Mouse (Mus musculus) CD4-positive naive resting alpha-beta T cell, adult 76 days (primary cell): ENCODE results near the gene Cdc42se1. TPM values are rescaled to one million over a fixed set of nuclear protein-coding genes. Genes with fewer than 3 reads are reported as not detected.

Experiments
- total RNA-seq: library from RNA; stranded (reverse); gene quantifications from one replicate; pipeline ENCODE4 v1.2.4, GENCODE M21; 2023

Gene Cdc42se1
- total RNA-seq, result 203 TPM

GRCm38 (mm10) chr3:95228148-95228893 is at the start of gene Cdc42se1:
Gene Cdc42se1, plus strand, starts transcription at chr3:95228732.

GRCm38 (mm10) chr3:95217255-95218134 is 11.0 kb upstream of the Cdc42se1 start, which contains the start of gene Gabpb2:
Gene Gabpb2, minus strand, starts transcription at chr3:95217916.

GRCm38 (mm10) chr3:95231298-95232221 is 3.0 kb downstream of the Cdc42se1 start, which contains the start of gene Mllt11:
Gene Mllt11, minus strand, starts transcription at chr3:95232171.

GRCm38 (mm10) chr3:95241498-95241897 is 13.0 kb downstream of the Cdc42se1 start, which contains the start of gene Gm128:
Gene Gm128, minus strand, starts transcription at chr3:95241598.

GRCm38 (mm10) chr3:95250783-95251424 is 22.4 kb downstream of the Cdc42se1 start, which contains the start of gene Bnipl:
Gene Bnipl, minus strand, starts transcription at chr3:95251193.

GRCm38 (mm10) chr3:95281216-95282126 is 52.9 kb downstream of the Cdc42se1 start, which contains the start of the genes Mindy1 and Prune1:
Gene Mindy1, plus strand, starts transcription at chr3:95281345.
Gene Prune1, minus strand, starts transcription at chr3:95282076.

Other genes starting within 250 kb of the Cdc42se1 start
- 68.3 TPM for gene Zfp687, start 213.3 kb upstream of the Cdc42se1 start, total RNA-seq
- gene Psmd4, start 186.1 kb upstream of the Cdc42se1 start, total RNA-seq, result 137 TPM
- gene Pip5k1a, start 121.8 kb upstream of the Cdc42se1 start, total RNA-seq, result 51.7 TPM
- gene Vps72, start 117.7 kb upstream of the Cdc42se1 start, total RNA-seq, result 52.3 TPM
- gene Tmod4, start 104.3 kb upstream of the Cdc42se1 start, total RNA-seq, result 1.4 TPM
- 86.1 TPM for gene Scnm1, start 94.7 kb upstream of the Cdc42se1 start, total RNA-seq
- gene Lysmd1, start 94.6 kb upstream of the Cdc42se1 start, total RNA-seq, result 9.2 TPM
- gene Tnfaip8l2, start 86.4 kb upstream of the Cdc42se1 start, total RNA-seq, result 86.6 TPM
- gene Sema6c, start 68.3 kb upstream of the Cdc42se1 start, total RNA-seq, result 2.3 TPM
- 71.0 TPM for gene Gabpb2, start 10.8 kb upstream of the Cdc42se1 start, total RNA-seq
- 4.5 TPM for gene Mllt11, start 3.4 kb downstream of the Cdc42se1 start, total RNA-seq
- gene Gm128, start 12.9 kb downstream of the Cdc42se1 start, total RNA-seq, result 0.29 TPM
- not detected for gene Bnipl, start 22.5 kb downstream of the Cdc42se1 start, total RNA-seq
- 16.7 TPM for gene Mindy1, start 52.6 kb downstream of the Cdc42se1 start, total RNA-seq
- 5.7 TPM for gene Prune1, start 53.3 kb downstream of the Cdc42se1 start, total RNA-seq
- 0.29 TPM for gene Anxa9, start 78.4 kb downstream of the Cdc42se1 start, total RNA-seq
- gene Cers2, start 86.1 kb downstream of the Cdc42se1 start, total RNA-seq, result 101 TPM
- gene Setdb1, start 128.5 kb downstream of the Cdc42se1 start, total RNA-seq, result 30.0 TPM
- gene 4930558C23Rik, start 174.1 kb downstream of the Cdc42se1 start, total RNA-seq, result not detected
- gene Arnt, start 205.7 kb downstream of the Cdc42se1 start, total RNA-seq, result 95.5 TPM